Mouse (Mus musculus) frontal cortex, postnatal 10 days (tissue): Measurements from ENCODE around the gene Tbc1d15.

ENCODE experiments used
- DNase-seq, 2 experiments: peaks; one replicate each; pipeline ENCODE4 v3.0.0; 2022; ENCODE audit warnings: low spot score in 2 of 2, mixed read lengths in 1 of 2

The Tbc1d15 gene

DNA sequence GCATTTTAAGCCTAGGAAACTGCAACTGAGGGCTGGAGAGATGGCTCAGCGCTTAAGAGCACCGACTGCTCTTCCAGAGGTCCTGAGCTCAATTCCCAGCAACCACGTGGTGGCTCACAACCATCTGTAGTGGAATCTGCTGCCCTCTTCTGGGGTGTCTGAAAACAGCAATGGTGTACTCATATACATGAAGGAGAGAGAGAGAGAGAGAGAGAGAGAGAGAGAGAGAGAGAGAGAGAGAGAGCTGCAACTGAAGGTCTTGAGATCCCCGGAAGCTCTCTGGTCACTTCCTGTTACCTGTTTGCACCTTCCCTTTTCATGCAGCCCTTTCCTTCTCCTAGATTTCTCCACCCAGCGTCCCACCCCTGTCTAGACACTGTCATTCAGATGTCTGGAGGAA, 91.0 kb downstream of the Tbc1d15 start:
- no peak for DNase-seq
